Mouse (Mus musculus) forebrain, embryonic 12.5 days (tissue): Measurements from ENCODE around the gene Clec2i. TPM values are rescaled to one million over a fixed set of nuclear protein-coding genes. Genes with fewer than 3 reads are reported as not detected.
A peak's percentile ranks its signal among the peaks of the same experiment; 100 is the strongest.
"Not testable (repeated sequence)": the region's sequence is repeated elsewhere in the genome, so short reads cannot be mapped to it uniquely, and the experiment has no call there.

Experiments
- ATAC-seq: fragments of 200-750 bp; cut with Nextera tagmentation; 2 replicates; pipeline ENCODE4 v1.8.0; 2017; ENCODE audit warnings: moderate TSS enrichment; ENCODE audit not compliant: low FRiP score
- H3K27ac ChIP-seq: fragments of 300-500 bp; sonication (generic); 2 replicates; pipeline ENCODE4 v1.5.1; 2016; ENCODE audit warnings: mild to moderate bottlenecking
- H3K27me3 ChIP-seq: fragments of 300-500 bp; sonication (generic); 2 replicates; pipeline ENCODE4 v1.6.1; 2016; ENCODE audit warnings: mild to moderate bottlenecking
- H3K36me3 ChIP-seq: fragments of 300-500 bp; sonication (generic); replicated peaks from 2 replicates; pipeline ENCODE4 v1.6.1; 2016; ENCODE audit warnings: mild to moderate bottlenecking
- H3K4me1 ChIP-seq: fragments of 300-500 bp; sonication (generic); 2 replicates; pipeline ENCODE4 v1.6.1; 2016
- H3K4me2 ChIP-seq: fragments of 300-500 bp; sonication (generic); 2 replicates; pipeline ENCODE4 v1.6.1; 2016; ENCODE audit warnings: mild to moderate bottlenecking, moderate library complexity
- H3K4me3 ChIP-seq: fragments of 300-500 bp; sonication (generic); replicated peaks from 2 replicates; pipeline ENCODE4 v1.5.1; 2016; ENCODE audit warnings: mild to moderate bottlenecking
- H3K9ac ChIP-seq: fragments of 300-500 bp; sonication (generic); 2 replicates; pipeline ENCODE4 v1.6.1; 2016; ENCODE audit warnings: mild to moderate bottlenecking
- H3K9me3 ChIP-seq: fragments of 300-500 bp; sonication (generic); 2 replicates; pipeline ENCODE4 v1.6.1; 2016
- WGBS: fragments of 180-500 bp; shearing (Covaris S2); methylation state at CpG from one replicate; pipeline ENCODE4 v1.1.7; 2016; 5-methylcytosine and 5-hydroxymethylcytosine counted together
- polyA plus RNA-seq: library from polyadenylated mRNA; unstranded; fragments of >200 nt; fragmentation: Nextera tagmentation; extraction: Ambion mirVana; gene quantifications from 2 replicates; pipeline ENCODE4 v1.2.1, GENCODE M21; 2016

The Clec2i gene
- polyA plus RNA-seq: 0.10 TPM in 1 of 2 replicates, not detected in the other

DNA sequence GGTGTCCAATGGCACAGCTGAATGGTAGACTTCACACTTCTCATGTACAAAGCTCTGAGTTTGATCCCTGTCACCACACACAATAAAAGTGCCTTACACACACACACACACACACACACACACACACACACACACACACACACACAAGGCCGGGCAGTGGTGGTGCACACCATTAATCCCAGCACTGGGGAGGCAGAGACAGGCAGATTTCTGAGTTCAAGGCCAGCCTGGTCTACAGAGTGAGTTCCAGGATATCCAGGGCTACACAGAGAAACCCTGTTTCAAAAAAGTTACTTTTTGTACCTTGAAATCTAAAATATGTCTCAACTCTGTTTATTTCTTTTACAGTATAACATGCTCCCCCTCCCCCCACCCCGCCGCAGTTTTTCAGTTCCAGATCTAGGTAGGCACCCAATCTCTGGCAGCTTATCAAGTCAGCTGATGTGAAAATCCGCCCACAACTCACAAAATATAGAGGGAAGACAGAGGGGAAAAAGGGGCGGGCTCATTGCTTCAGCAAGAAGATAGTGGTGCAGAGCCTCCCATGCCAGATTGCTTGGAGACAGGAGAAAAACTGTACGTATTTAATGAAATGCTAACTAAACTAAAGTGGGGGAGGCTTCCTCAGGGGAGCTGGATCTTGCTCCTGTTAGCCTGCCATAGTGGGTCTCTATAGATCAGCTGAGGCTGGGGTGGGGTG lies at the start of gene Clec2i:
TSS of gene Clec2i (plus strand) at position 498 of the 700 bp plus-strand sequence.
- not testable (repeated sequence) for H3K27me3 ChIP-seq, H3K4me2 ChIP-seq, H3K4me3 ChIP-seq, H3K36me3 ChIP-seq, H3K27ac ChIP-seq, ATAC-seq, H3K4me1 ChIP-seq, H3K9ac ChIP-seq, H3K9me3 ChIP-seq
- WGBS: 84% methylated on average over 6 of the region's 6 CpGs

DNA sequence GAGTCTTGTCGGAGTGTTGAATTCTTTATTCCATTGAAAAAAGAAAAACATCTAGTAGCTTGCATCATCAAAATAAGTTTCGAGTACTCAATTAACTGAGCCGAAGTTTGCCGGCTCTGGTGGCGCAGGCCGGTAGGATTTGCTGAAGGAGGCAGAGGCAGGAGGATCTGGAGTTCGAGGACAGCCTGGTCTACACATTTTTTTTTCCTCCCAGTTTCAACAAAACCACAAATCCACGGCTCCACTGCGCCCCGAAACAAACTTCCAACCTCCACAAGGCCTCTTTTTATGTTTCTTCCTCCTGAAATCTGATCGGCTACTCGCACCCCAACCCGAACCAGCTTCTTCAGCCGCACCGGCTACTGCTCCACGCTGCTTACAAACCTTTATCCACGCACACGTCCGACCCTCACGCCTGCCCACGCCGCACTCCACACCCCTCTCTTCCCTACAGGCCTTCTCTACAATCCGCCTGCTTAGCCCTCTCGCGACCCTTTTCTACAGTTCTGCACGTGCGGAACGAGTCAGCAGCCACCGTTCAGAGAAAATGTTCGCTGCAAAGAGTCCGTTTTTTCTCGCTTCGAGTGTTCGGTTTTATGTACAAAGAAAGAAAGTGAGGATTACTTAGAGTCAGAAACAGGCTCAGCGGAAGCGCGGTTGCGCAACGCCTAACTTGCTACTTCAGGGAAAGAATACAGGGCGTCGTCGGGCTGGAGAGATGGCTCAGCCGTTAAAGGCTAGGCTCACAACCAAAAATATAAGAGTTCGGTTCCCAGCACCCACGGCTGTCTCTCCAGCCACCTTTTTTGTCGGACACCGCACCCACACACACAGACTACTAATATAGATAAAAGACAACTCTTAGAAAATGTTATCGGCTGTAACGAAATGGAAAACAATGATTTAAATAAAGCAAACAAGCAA lies 48.8 kb upstream of the Clec2i start:
- H3K4me3 ChIP-seq: peak overlapping the region; percentile 74
- ATAC-seq: peak; percentile 52
- no peaks in the 10 kb centered on the region for H3K9me3 ChIP-seq
- H3K27me3 ChIP-seq: no peaks in the 10 kb centered on the region
- H3K9ac ChIP-seq: peak overlapping the region; percentile 73
- under 1% methylated on average over 49 of the region's 49 CpGs for WGBS
- peaks cover 18% of the 10 kb centered on the region for H3K4me1 ChIP-seq
- no peaks in the 10 kb centered on the region for H3K36me3 ChIP-seq
- peak overlapping the region; percentile 83 for H3K27ac ChIP-seq
- peak overlapping the region; percentile 63 for H3K4me2 ChIP-seq

DNA sequence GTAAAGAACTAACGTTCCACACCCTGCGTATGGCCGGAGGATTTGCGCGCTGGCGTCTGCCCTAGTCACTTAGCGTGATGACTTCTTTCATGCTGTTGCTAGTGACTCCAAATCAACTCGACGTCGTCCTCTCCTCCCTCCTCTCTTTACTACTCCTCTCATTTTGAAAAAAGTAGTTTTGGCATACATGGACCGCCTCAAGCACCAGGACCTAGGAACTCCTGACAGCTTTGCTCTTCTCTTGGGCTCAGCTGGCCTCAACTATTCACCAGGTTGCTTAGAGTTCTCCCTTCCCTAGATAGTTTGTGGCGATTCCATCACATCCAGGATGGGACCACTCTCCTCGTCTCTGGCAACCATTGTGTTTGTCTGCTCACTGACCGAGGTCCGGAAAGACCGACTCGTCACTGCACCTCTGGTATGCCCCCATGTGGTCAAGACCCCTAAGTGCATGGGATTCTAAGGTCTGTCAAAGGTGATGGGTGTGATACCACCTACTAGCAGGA lies 48.1 kb upstream of the Clec2i start:
- peak overlapping the region; percentile 83 for H3K27ac ChIP-seq
- ATAC-seq: peak; percentile 3; the same call in 1 of the 2 replicates
- H3K9ac ChIP-seq: peak overlapping the region; percentile 73
- H3K4me1 ChIP-seq: peaks cover 18% of the 10 kb centered on the region
- no peaks in the 10 kb centered on the region for H3K9me3 ChIP-seq
- H3K27me3 ChIP-seq: no peaks in the 10 kb centered on the region
- H3K4me3 ChIP-seq: peak overlapping the region; percentile 74
- no peaks in the 10 kb centered on the region for H3K36me3 ChIP-seq
- H3K4me2 ChIP-seq: peak overlapping the region; percentile 63
- WGBS: under 1% methylated on average over 17 of the region's 17 CpGs

DNA sequence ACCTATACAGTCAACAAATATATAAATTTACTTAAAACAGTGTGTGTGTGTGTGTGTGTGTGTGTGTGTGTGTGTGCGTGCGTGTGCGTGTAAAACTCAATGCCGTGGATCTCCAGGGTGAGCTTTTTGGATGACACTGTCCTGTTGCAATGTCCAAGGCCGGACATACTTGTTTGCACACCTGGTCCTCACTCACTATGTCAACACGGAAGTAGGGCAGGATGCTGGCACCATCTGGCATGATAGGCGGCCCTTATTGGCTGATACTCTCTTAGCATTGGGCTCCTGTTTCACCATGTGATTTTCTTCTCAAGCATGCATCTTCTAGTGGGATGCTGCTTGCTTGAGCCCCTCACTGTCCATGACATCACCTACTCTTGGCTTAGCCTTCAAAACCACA lies 47.5 kb upstream of the Clec2i start:
- peak overlapping the region; percentile 63 for H3K4me2 ChIP-seq
- ATAC-seq: no peak
- H3K27ac ChIP-seq: no peak overlapping the region
- no peaks in the 10 kb centered on the region for H3K9me3 ChIP-seq
- peak overlapping the region; percentile 74 for H3K4me3 ChIP-seq
- H3K36me3 ChIP-seq: no peaks in the 10 kb centered on the region
- no peak overlapping the region for H3K9ac ChIP-seq
- no peaks in the 10 kb centered on the region for H3K27me3 ChIP-seq
- 79% methylated on average over 7 of the region's 7 CpGs for WGBS
- H3K4me1 ChIP-seq: peaks cover 18% of the 10 kb centered on the region

DNA sequence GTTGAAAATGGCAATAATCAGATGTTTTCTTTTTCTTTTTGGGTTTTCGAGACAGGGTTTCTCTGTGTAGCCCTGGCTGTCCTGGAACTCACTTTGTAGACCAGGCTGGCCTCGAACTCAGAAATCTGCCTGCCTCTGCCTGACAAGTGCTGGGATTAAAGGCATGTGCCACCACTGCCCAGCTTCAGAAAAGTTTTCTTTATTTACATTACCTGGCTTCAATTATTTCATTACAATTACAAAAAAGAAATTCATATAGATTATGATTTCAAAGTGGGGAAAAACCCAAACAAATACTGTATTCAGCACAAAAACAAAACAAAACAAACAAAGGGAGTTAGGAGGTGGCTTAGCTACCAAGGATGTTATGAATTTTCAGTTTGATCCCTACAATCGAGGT lies 46.7 kb upstream of the Clec2i start:
- ATAC-seq, H3K9ac ChIP-seq: not testable (repeated sequence)
- WGBS: 90% methylated on average over 3 of the region's 3 CpGs

DNA sequence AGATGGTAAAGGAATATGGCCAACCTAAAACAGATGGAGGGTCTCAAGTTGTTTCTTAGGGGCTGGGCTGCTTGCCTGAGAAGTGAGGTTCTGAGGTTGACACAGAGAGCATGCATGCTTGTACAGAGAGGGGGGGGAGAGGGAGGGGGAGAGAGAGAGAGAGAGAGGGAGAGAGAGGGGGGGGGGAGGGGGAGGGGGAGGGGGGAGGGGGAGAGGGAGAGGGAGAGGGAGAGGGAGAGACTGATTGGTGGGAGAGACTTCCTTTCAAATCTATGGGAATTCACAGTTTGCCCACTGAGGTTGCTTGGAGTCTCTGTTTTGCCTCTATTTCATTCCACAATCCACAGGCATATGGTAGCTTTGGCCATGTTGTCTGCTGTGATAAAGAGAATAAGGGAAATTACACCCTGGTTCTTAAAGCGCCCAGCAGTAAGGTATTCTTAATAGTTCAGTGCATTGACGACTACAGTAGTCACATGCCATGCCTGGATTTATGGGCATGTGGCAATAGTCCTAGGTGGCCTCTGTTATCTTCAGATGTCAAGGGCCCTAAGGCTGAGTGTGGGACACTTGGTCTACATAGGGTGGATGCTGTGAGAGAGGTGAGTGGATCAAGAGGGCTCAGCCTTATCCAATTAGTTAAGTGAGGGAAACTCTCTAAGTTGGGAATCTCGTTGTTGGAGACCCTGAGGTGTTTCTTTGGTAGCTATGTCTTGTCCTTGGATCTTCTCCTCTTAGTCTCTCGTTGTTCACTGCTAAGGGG lies 45.9 kb upstream of the Clec2i start:
- H3K4me2 ChIP-seq: peak overlapping the region; percentile 65
- 42% methylated on average over 4 of the region's 4 CpGs for WGBS
- peaks cover 22% of the 10 kb centered on the region for H3K4me1 ChIP-seq
- no peak overlapping the region for H3K27ac ChIP-seq
- H3K27me3 ChIP-seq: no peaks in the 10 kb centered on the region
- no peak for ATAC-seq
- no peaks in the 10 kb centered on the region for H3K36me3 ChIP-seq
- no peaks in the 10 kb centered on the region for H3K9me3 ChIP-seq
- 0 out of 2 replicates have a peak overlapping the region, but pooled peaks have one; percentile 67 for H3K9ac ChIP-seq
- peak overlapping the region; percentile 75 for H3K4me3 ChIP-seq

More for the DNA sequence above, 46.7 kb upstream of the Clec2i start:
- peaks cover 22% of the 10 kb centered on the region for H3K4me1 ChIP-seq
- H3K27me3 ChIP-seq, H3K36me3 ChIP-seq, H3K9me3 ChIP-seq, H3K27ac ChIP-seq, H3K4me2 ChIP-seq, H3K4me3 ChIP-seq: not testable (repeated sequence)

DNA sequence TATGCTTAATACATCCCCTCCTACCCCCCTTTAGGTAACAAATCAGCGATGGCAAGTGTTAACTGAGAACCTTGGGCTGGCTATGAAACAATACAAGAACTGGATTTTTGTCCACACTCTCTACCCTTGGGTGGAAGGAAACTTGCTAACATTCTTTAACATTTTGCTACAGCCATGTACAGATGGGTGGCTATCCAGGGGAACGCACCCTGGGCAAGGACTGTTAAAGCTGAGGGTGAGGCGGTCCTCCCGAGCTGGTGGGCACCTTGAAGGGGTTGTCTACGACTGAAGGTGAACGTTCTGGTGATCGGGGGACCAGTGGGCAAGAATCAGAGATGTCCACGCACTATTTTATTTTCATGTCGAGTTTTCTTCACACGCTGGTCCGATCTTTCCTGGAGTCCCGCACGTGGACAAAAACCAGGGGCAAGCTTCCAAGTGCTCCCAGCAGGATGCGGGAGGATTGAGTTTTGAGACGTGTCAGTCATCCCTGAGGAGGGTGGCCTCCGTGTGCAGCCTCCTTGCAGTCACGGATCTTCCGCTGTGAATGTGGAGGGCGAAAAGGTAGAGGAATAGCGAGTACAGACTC lies 44.9 kb upstream of the Clec2i start:
- Histone ChIP-seq H3K4me1 (peaks cover 16% of the 10 kb centered on the region), H3K9me3 (no peaks in the 10 kb centered on the region), H3K27me3 (no peaks in the 10 kb centered on the region), H3K4me2 (peak overlapping the region; percentile 65), H3K27ac (peak overlapping the region; percentile 92), H3K36me3 (no peaks in the 10 kb centered on the region), H3K9ac (peak overlapping the region; percentile 67), H3K4me3 (peak overlapping the region; percentile 75)
- no peak for ATAC-seq
- WGBS: under 1% methylated on average over 20 of the region's 20 CpGs

DNA sequence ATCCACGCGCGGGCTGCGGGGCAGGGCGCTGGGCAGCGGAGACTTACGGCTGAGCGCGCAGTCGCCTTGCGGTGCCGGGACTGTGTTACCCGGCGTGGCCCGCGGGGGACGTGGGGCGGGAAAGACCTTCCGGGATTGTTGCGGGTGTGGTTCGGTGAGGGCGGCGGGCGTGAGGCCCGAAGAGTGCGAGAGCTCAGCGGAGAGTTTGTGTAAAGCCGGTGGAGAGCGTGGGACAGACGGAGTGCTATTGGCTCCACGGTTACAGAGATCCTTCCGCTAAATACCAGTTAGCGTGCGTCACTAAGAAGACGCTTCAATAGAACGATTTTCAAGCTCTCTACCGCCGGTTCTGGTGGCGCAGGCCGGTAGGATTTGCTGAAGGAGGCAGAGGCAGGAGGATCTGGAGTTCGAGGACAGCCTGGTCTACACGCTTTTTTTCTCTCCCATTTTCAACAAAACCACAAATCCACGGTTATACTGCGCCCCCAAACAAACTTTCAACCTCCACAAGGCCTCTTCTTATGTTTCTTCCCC lies 44.4 kb upstream of the Clec2i start:
- Histone ChIP-seq H3K4me2 (peak overlapping the region; percentile 65), H3K4me1 (peaks cover 16% of the 10 kb centered on the region), H3K9ac (peak overlapping the region; percentile 71), H3K27ac (peak overlapping the region; percentile 92), H3K27me3 (no peaks in the 10 kb centered on the region), H3K4me3 (peak overlapping the region; percentile 75), H3K9me3 (no peaks in the 10 kb centered on the region), H3K36me3 (no peaks in the 10 kb centered on the region)
- under 1% methylated on average over 44 of the region's 44 CpGs for WGBS
- ATAC-seq: peak; percentile 80

DNA sequence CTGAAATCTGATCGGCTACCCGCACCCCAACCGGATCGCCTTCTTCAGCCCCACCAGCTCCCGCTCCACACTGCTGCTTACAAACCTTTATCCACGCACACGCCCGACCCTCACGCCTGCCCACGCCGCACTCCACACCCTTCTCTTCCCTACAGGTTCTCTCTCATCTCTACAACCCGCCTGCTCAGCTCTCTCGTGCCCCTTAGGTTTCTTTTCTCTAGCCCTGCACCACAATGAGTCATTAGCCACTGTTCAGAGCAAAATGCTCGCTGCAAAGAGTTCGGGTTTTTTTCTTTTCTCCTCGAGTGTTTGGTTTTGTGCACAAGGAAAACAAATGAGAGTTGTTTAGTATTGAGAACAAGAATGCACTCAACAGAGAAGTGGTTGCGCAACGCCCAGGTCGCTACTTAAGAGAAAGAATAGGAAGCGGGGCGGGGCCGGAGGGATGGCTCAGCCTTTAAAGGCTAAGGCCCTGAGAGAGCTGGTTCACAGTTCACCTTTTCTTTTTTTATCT lies 43.9 kb upstream of the Clec2i start:
- H3K4me3 ChIP-seq: peak overlapping the region; percentile 75
- under 1% methylated on average over 22 of the region's 22 CpGs for WGBS

DNA sequence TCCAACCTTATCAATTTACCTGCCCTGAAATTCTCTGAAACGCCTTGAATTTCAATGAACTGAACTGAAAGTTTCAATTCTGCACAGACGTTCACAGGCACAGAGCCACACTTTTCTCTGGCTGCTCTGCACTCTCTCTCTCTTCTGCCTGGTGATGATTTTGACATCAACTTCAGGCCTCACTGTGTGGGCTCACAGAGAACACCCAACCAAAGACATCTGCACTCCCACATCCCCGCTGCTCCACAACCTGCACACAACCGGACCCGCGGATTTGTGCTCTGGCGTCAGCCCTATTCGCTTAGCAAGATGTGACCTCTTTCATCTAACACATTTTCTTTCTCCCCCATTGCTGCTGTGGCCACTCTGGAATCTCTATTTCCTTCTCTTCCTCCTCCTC lies 43.3 kb upstream of the Clec2i start:
- H3K27ac ChIP-seq: no peak overlapping the region
- ATAC-seq: no peak
- peak overlapping the region; percentile 75 for H3K4me3 ChIP-seq
- H3K9me3 ChIP-seq: no peaks in the 10 kb centered on the region
- peak overlapping the region; percentile 65 for H3K4me2 ChIP-seq
- H3K9ac ChIP-seq: 0 out of 2 replicates have a peak overlapping the region, but pooled peaks have one; percentile 14
- 37% methylated on average over 8 of the region's 8 CpGs for WGBS
- H3K36me3 ChIP-seq: no peaks in the 10 kb centered on the region
- H3K4me1 ChIP-seq: peaks cover 16% of the 10 kb centered on the region
- no peaks in the 10 kb centered on the region for H3K27me3 ChIP-seq

More for the DNA sequence above, 43.9 kb upstream of the Clec2i start:
- Histone ChIP-seq H3K4me2 (peak overlapping the region; percentile 65), H3K36me3 (no peaks in the 10 kb centered on the region), H3K9ac (peak overlapping the region; percentile 71), H3K4me1 (peaks cover 16% of the 10 kb centered on the region), H3K27ac (peak overlapping the region; percentile 92), H3K27me3 (no peaks in the 10 kb centered on the region), H3K9me3 (no peaks in the 10 kb centered on the region)
- peak; percentile 52 for ATAC-seq

DNA sequence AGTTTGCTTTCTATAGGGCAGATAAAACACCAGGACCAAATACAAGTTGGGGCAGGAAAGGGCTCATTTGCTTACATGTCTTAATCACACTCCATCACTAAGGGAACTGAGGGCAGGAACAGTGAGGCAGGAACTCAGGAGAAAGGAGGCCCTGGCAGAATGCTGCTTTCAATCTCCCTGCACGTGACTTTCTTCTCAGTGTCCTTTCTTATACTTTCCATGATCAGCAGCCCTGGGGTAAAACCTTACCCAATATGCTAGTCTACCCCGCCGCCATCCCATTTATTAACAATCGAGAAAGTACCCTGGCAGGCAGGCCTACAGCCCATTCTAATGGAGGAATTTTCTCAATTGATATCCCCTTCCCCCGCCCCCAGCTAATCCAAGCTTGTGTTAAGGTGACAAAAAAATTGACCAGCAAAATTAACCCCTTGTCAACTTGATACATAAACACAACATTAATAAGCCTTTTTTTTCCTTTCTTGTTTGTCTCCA lies 42.8 kb upstream of the Clec2i start:
- H3K27me3 ChIP-seq: no peaks in the 10 kb centered on the region
- H3K9me3 ChIP-seq: no peaks in the 10 kb centered on the region
- no peak overlapping the region for H3K27ac ChIP-seq
- no peak overlapping the region for H3K4me3 ChIP-seq
- WGBS: 78% methylated on average over 5 of the region's 5 CpGs
- no peak overlapping the region for H3K9ac ChIP-seq
- peaks cover 15% of the 10 kb centered on the region for H3K4me1 ChIP-seq
- H3K4me2 ChIP-seq: no peak overlapping the region; the same call in 1 of the 2 replicates
- no peak for ATAC-seq
- no peaks in the 10 kb centered on the region for H3K36me3 ChIP-seq
